Mouse (Mus musculus) liver, embryonic 16.5 days (tissue): Measurements from ENCODE around the gene Dgkd. TPM values are rescaled to one million over a fixed set of nuclear protein-coding genes. Genes with fewer than 3 reads are reported as not detected.
A peak's percentile ranks its signal among the peaks of the same experiment; 100 is the strongest.

Experiments
- ATAC-seq: fragments of 200-750 bp; cut with Nextera tagmentation; 2 replicates; pipeline ENCODE4 v1.8.0; 2017; ENCODE audit warnings: low read depth, mild to moderate bottlenecking, moderate number of reproducible peaks, moderate library complexity
- H3K27ac ChIP-seq: fragments of 300-500 bp; sonication (generic); 2 replicates; pipeline ENCODE4 v1.5.1; 2014; ENCODE audit warnings: mild to moderate bottlenecking, low read length
- H3K27me3 ChIP-seq: fragments of 300-500 bp; sonication (generic); 2 replicates; pipeline ENCODE4 v1.6.1; 2014; ENCODE audit warnings: low read depth, low read length, mixed read lengths; ENCODE audit not compliant: control insufficient read depth, insufficient read depth
- H3K36me3 ChIP-seq: fragments of 300-500 bp; sonication (generic); 2 replicates; pipeline ENCODE4 v1.6.1; 2014; ENCODE audit warnings: mild to moderate bottlenecking; ENCODE audit not compliant: control insufficient read depth, insufficient read depth
- H3K4me1 ChIP-seq: fragments of 300-500 bp; sonication (generic); 2 replicates; pipeline ENCODE4 v1.6.1; 2014; ENCODE audit warnings: low read depth, low read length, mixed read lengths; ENCODE audit not compliant: control insufficient read depth
- H3K4me2 ChIP-seq: fragments of 300-500 bp; sonication (generic); 2 replicates; pipeline ENCODE4 v1.6.1; 2014; ENCODE audit warnings: low read depth, low read length, mixed read lengths
- H3K4me3 ChIP-seq: fragments of 300-500 bp; sonication (generic); 2 replicates; pipeline ENCODE4 v1.5.1; 2014; ENCODE audit warnings: low read depth, mild to moderate bottlenecking, low read length
- H3K9ac ChIP-seq: fragments of 300-500 bp; sonication (generic); 2 replicates; pipeline ENCODE4 v1.6.1; 2014; ENCODE audit warnings: low read depth, low read length
- H3K9me3 ChIP-seq: fragments of 300-500 bp; sonication (generic); replicated peaks from 2 replicates; pipeline ENCODE4 v1.6.1; 2016; ENCODE audit warnings: low read length; ENCODE audit not compliant: control insufficient read depth
- WGBS: fragments of 180-500 bp; shearing (Covaris S2); extraction: QIAGEN DNeasy Blood & Tissue Kit; methylation state at CpG from one replicate; pipeline ENCODE4 v1.1.7; 2014; ENCODE audit not compliant: insufficient replicate concordance; 5-methylcytosine and 5-hydroxymethylcytosine counted together
- polyA plus RNA-seq: library from polyadenylated mRNA; unstranded; fragments of >200 nt; fragmentation: Nextera tagmentation; extraction: Ambion mirVana; gene quantifications from 2 replicates; pipeline ENCODE4 v1.2.1, GENCODE M21; 2015

Dgkd gene
- polyA plus RNA-seq, 1 experiment from 2014 or later: 11.9 TPM

- no peak overlapping the region for H3K4me2 ChIP-seq
- H3K4me3 ChIP-seq: no peak overlapping the region
- 68% methylated on average over 3 of the region's 3 CpGs for WGBS
- H3K36me3 ChIP-seq: no peaks in the 10 kb centered on the region; the same call in 1 of the 2 replicates
- no peaks in the 10 kb centered on the region for H3K9me3 ChIP-seq
- no peaks in the 10 kb centered on the region for H3K27me3 ChIP-seq
- peak; percentile 21; the same call in 1 of the 2 replicates for ATAC-seq
- H3K9ac ChIP-seq: no peak overlapping the region
- H3K27ac ChIP-seq: no peak overlapping the region; the same call in 1 of the 2 replicates
- H3K4me1 ChIP-seq: peaks cover 18% of the 10 kb centered on the region
Measured at GRCm38 (mm10) chr1:87908736-87909135, 55.6 kb downstream of the Dgkd start.

GRCm38 (mm10) chr1:87909565-87909964 is 56.5 kb downstream of the Dgkd start:
- Histone ChIP-seq H3K4me3 (no peak overlapping the region), H3K4me2 (no peak overlapping the region), H3K9ac (no peak overlapping the region), H3K9me3 (no peaks in the 10 kb centered on the region), H3K27ac (no peak overlapping the region), H3K4me1 (peaks cover 18% of the 10 kb centered on the region), H3K36me3 (no peaks in the 10 kb centered on the region; the same call in 1 of the 2 replicates), H3K27me3 (no peaks in the 10 kb centered on the region)
- no peak; the same call in 1 of the 2 replicates for ATAC-seq

- Histone ChIP-seq H3K4me3 (no peak overlapping the region), H3K9ac (no peak overlapping the region), H3K9me3 (no peaks in the 10 kb centered on the region), H3K27ac (no peak overlapping the region), H3K4me2 (no peak overlapping the region), H3K36me3 (no peaks in the 10 kb centered on the region; the same call in 1 of the 2 replicates), H3K27me3 (no peaks in the 10 kb centered on the region), H3K4me1 (peaks cover 18% of the 10 kb centered on the region)
- WGBS: 51% methylated on average over 1 of the region's 1 CpGs
- ATAC-seq: no peak
Measured at GRCm38 (mm10) chr1:87910428-87910827, 57.3 kb downstream of the Dgkd start.

DNA sequence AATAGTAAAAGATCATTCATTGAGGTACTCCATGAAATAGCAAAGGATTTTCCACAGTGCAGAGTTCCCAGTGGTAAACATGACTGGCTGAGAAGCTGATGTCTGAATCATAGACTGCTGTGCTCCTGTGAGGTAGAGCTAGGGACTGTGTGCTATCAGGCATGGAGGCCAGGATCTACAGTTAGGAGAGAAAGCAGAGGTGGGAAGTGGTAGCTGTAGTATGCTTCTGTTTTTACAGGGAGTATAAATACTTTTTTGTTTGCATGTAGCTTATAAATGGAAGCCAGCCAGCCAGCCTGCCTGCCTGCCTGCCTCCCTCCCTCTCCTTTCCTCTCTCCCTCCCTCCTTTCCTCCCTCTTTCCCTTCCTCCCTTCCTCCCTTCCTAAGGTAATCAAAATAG is 60.3 kb downstream of the Dgkd start:
- H3K4me1 ChIP-seq: peaks cover 13% of the 10 kb centered on the region
- H3K27ac ChIP-seq: no peak overlapping the region
- H3K4me3 ChIP-seq: no peak overlapping the region
- no peak overlapping the region for H3K4me2 ChIP-seq
- H3K27me3 ChIP-seq: no peaks in the 10 kb centered on the region
- H3K36me3 ChIP-seq: peaks cover 2% of the 10 kb centered on the region; the same call in 1 of the 2 replicates
- no peaks in the 10 kb centered on the region for H3K9me3 ChIP-seq
- ATAC-seq: no peak
- no peak overlapping the region for H3K9ac ChIP-seq

DNA sequence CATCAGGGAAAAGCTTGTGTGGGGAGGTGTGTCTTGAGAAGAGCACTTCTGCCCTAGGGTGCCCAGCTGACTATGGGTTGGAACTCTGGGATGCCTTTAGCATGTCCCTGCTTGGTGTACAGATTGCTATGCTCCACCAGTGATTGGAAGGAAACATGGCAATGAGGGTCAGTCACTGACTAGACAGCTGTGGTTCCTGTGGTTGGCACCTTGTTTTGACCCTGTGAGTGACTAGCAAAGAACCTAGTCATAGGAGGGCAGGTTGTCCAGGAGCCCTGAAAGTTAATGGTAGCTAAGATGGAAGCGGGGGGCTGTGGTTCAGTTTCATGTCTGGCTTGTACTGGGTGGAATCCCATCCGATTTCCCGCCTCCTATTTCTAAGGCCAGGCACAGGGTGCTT is 64.3 kb downstream of the Dgkd start:
- Histone ChIP-seq H3K27ac (no peak overlapping the region), H3K9me3 (no peaks in the 10 kb centered on the region), H3K36me3 (0 out of 2 replicates have a peak, but pooled peaks cover 2% of the 10 kb centered on the region), H3K4me2 (no peak overlapping the region), H3K4me3 (no peak overlapping the region), H3K4me1 (no peaks in the 10 kb centered on the region), H3K9ac (no peak overlapping the region), H3K27me3 (no peaks in the 10 kb centered on the region)
- no peak for ATAC-seq
- 79% methylated on average over 3 of the region's 3 CpGs for WGBS

- H3K9me3 ChIP-seq: no peaks in the 10 kb centered on the region
- no peak overlapping the region for H3K9ac ChIP-seq
- H3K27ac ChIP-seq: no peak overlapping the region
- no peaks in the 10 kb centered on the region for H3K27me3 ChIP-seq
- no peak overlapping the region for H3K4me3 ChIP-seq
- H3K36me3 ChIP-seq: 0 out of 2 replicates have a peak, but pooled peaks cover 2% of the 10 kb centered on the region
- H3K4me1 ChIP-seq: no peaks in the 10 kb centered on the region
- no peak for ATAC-seq
- WGBS: 62% methylated on average over 2 of the region's 2 CpGs
- no peak overlapping the region for H3K4me2 ChIP-seq
Measured at GRCm38 (mm10) chr1:87918061-87918460, 65.0 kb downstream of the Dgkd start.

GRCm38 (mm10) chr1:87920056-87920614 is 67.0 kb downstream of the Dgkd start:
- Histone ChIP-seq H3K4me2 (no peak overlapping the region), H3K9me3 (no peaks in the 10 kb centered on the region), H3K27ac (no peak overlapping the region), H3K36me3 (0 out of 2 replicates have a peak, but pooled peaks cover 2% of the 10 kb centered on the region), H3K4me1 (no peaks in the 10 kb centered on the region), H3K9ac (no peak overlapping the region), H3K27me3 (no peaks in the 10 kb centered on the region), H3K4me3 (no peak overlapping the region)
- no peak for ATAC-seq
- WGBS: 70% methylated on average over 3 of the region's 3 CpGs

DNA sequence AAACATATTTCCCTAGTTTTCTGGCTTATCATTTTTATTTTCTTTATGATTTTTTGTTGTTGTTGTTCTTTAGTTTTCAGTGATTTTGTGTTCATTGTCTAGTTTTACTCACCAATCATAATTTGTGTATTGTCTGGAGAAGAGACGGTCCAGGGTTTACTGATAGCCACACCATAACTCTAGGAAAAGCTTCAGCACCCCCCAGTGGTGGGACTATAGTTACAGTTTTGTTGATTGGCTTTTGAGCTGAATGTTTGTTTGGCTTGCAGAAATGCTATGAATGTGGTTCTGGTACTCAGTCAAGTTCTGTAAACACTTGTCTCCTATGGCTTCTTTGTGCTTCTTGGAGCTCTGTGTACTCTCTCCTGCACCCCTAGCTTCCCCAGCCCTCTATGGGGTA is 69.6 kb downstream of the Dgkd start:
- no peak for ATAC-seq

GRCm38 (mm10) chr1:87924888-87925287 is 71.8 kb downstream of the Dgkd start:
- 83% methylated on average over 4 of the region's 4 CpGs for WGBS
- Histone ChIP-seq H3K4me1 (no peaks in the 10 kb centered on the region), H3K9me3 (no peaks in the 10 kb centered on the region), H3K27me3 (no peaks in the 10 kb centered on the region), H3K4me2 (no peak overlapping the region), H3K36me3 (peaks cover 13% of the 10 kb centered on the region; the same call in 1 of the 2 replicates), H3K27ac (no peak overlapping the region), H3K9ac (no peak overlapping the region), H3K4me3 (no peak overlapping the region)
- ATAC-seq: no peak

More for the DNA sequence above, 69.6 kb downstream of the Dgkd start:
- Histone ChIP-seq H3K4me3 (no peak overlapping the region), H3K4me1 (no peaks in the 10 kb centered on the region), H3K4me2 (no peak overlapping the region), H3K27ac (no peak overlapping the region), H3K9me3 (no peaks in the 10 kb centered on the region), H3K9ac (no peak overlapping the region), H3K36me3 (peaks cover 15% of the 10 kb centered on the region; the same call in 1 of the 2 replicates), H3K27me3 (no peaks in the 10 kb centered on the region)
- 49% methylated on average over 1 of the region's 1 CpGs for WGBS
